Mouse (Mus musculus) erythroid progenitor cell, adult 5-6 weeks (primary cell): ENCODE data around the gene Gria1. TPM values are rescaled to one million over a fixed set of nuclear protein-coding genes. Genes with fewer than 3 reads are reported as not detected.

Experiments used
- ATAC-seq: replicated peaks from 2 replicates; pipeline ENCODE4 v1.8.0; 2016; ENCODE audit warnings: moderate number of reproducible peaks, mild to moderate bottlenecking, moderate TSS enrichment, inconsistent platforms; ENCODE audit not compliant: poor library complexity, low FRiP score, severe bottlenecking
- total RNA-seq, 2 experiments: library from RNA; stranded (forward) in 1 of 2; stranded (reverse) in 1 of 2; fragments of 150-400 nt in 1 of 2; fragments of 186-747, 209-891 nt in 1 of 2; gene quantifications; 2 replicates each; pipeline versions ENCODE4 v1.2.3 to v1.2.4; 2015 to 2017; ENCODE audit warnings: low replicate concordance in 2 of 2

The Gria1 gene
- total RNA-seq (2015; ENCODE audit: low replicate concordance), result not detected in 2 replicates
- total RNA-seq (2017; ENCODE audit: low replicate concordance), result not detected in 2 replicates

GRCm38 (mm10) chr11:57011024-57011690 is at the start of gene Gria1:
TSS of gene Gria1 (plus strand) at chr11:57011387.
- no peak for ATAC-seq

GRCm38 (mm10) chr11:56961751-56962150 is 49.4 kb upstream of the Gria1 start:
- ATAC-seq, result no peak

GRCm38 (mm10) chr11:56972814-56973213 is 38.4 kb upstream of the Gria1 start:
- no peak for ATAC-seq

- ATAC-seq, result no peak
These were observed 26.7 kb upstream of the Gria1 start for GRCm38 (mm10) chr11:56984321-56985000.

- ATAC-seq, result no peak
These were observed 25.7 kb upstream of the Gria1 start for GRCm38 (mm10) chr11:56985457-56985856.

GRCm38 (mm10) chr11:56999601-57000001 is 11.6 kb upstream of the Gria1 start:
- ATAC-seq, result no peak

GRCm38 (mm10) chr11:57004611-57005010 is 6.6 kb upstream of the Gria1 start:
- no peak for ATAC-seq

- ATAC-seq, result no peak
These were observed 5.8 kb upstream of the Gria1 start for GRCm38 (mm10) chr11:57005341-57005740.

- ATAC-seq, result no peak
These were observed 3.4 kb upstream of the Gria1 start for GRCm38 (mm10) chr11:57007790-57008189.

GRCm38 (mm10) chr11:57010611-57011010 is 576 bp upstream of the Gria1 start:
- ATAC-seq, result no peak

- ATAC-seq, result no peak
These were observed 478 bp downstream of the Gria1 start for GRCm38 (mm10) chr11:57011691-57012039.

GRCm38 (mm10) chr11:57012287-57012921 is 1.2 kb downstream of the Gria1 start:
- ATAC-seq, result no peak

- ATAC-seq, result no peak
These were observed 2.4 kb downstream of the Gria1 start for GRCm38 (mm10) chr11:57013464-57014190.

GRCm38 (mm10) chr11:57014396-57014795 is 3.2 kb downstream of the Gria1 start:
- ATAC-seq, result no peak

- ATAC-seq, result no peak
These were observed 7.3 kb downstream of the Gria1 start for GRCm38 (mm10) chr11:57018536-57018935.

GRCm38 (mm10) chr11:57022400-57022799 is 11.2 kb downstream of the Gria1 start:
- no peak for ATAC-seq

- ATAC-seq, result no peak
These were observed 19.3 kb downstream of the Gria1 start for GRCm38 (mm10) chr11:57030448-57030847.

- ATAC-seq, result no peak
These were observed 27.6 kb downstream of the Gria1 start for GRCm38 (mm10) chr11:57038807-57039206.

- no peak for ATAC-seq
These were observed 28.1 kb downstream of the Gria1 start for GRCm38 (mm10) chr11:57039306-57039705.

- no peak for ATAC-seq
These were observed 30.9 kb downstream of the Gria1 start for GRCm38 (mm10) chr11:57042057-57042456.
